Mouse (Mus musculus) neural tube, embryonic 10.5 days (tissue): Measurements from ENCODE around the gene Gstp3.
A peak's percentile ranks its signal among the peaks of the same experiment; 100 is the strongest.
"Not testable (repeated sequence)": the region's sequence is repeated elsewhere in the genome, so short reads cannot be mapped to it uniquely, and the experiment has no call there.

Experiments used
- DNase-seq: peaks from one replicate; pipeline ENCODE4 v3.0.0-alpha.2; 2017; ENCODE audit warnings: low spot score; ENCODE audit errors: extremely low spot score

Gstp3 gene

DNA sequence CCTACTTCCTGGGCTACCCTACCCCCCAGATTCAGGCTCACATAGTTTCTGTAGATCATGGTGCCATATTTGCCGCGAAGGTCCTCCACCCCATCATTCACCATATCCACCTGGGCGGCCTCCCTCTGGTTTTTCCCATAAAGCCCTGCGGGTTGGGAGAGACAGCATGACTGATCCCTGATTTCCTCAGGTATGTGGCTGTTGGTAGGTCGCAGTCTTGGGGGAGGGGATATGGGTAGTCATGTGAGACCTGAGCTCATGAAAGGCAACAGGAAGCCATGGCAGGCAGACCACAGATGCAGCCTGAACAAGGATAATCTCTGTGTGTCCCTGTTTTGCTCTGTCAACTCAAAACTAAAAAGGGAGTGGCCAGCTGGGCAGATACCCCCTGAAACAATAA is 18.4 kb downstream of the Gstp3 start:
- not testable (repeated sequence) for DNase-seq

DNA sequence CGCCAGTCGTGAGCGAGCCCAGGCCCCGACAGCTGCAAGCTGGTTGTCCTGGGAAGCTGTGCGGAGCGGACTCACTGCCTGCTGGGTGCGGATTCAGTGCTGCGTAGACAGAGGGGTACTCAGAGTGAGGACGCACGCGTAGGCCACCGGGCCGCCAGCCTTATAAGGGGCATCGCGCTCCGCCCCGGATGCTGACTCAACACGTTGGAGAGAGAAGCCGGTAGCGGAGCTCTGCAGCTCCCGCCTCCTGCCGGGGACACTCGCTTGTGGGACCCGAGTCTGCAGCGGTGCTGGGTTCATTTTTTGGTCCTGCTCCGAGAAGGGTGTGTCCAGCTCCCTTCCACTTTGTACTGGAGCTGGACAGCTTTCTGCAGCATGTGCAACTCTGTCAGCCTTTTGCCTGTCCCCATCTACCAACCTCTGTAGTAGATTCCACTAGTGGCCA is 21.6 kb downstream of the Gstp3 start, which contains the start of gene Gstp1:
Gene Gstp1, minus strand, starts transcription at position 198 of the 445 bp plus-strand sequence.
- peak; percentile 84 for DNase-seq

DNA sequence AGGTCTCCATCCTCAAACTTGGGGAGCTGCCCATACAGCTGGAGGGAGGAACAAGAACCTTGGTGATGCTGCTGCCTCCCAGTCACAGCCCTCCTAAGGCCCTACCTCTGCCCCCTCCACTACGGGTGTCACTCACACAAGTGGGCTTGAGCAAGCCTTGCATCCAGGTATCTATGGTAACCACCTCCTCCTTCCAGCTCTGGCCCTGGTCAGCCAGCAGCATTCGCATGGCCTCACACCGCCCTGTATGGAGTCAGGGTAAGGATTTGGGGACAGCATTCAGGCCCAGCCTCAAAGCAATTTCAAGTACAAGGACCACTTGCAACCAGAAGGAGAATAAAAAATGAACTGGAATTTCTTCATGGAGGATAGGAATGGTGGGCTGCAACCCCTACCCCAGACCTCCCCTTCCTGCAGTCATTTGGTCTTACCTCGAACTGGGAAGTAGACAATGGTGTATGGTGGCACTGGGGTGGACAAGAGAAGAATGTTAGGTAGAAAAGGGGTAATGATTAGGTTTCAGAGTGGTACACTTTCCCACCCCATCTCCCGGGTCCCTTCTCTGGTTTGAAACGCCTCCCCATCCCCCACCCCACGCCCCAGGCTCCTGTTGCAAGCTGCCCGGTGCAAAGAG is 22.1 kb downstream of the Gstp3 start:
- DNase-seq: not testable (repeated sequence)

GRCm38 (mm10) chr19:4036327-4037045 is 22.9 kb downstream of the Gstp3 start:
- no peak for DNase-seq

GRCm38 (mm10) chr19:4033742-4034141 is 25.6 kb downstream of the Gstp3 start:
- DNase-seq: no peak

DNA sequence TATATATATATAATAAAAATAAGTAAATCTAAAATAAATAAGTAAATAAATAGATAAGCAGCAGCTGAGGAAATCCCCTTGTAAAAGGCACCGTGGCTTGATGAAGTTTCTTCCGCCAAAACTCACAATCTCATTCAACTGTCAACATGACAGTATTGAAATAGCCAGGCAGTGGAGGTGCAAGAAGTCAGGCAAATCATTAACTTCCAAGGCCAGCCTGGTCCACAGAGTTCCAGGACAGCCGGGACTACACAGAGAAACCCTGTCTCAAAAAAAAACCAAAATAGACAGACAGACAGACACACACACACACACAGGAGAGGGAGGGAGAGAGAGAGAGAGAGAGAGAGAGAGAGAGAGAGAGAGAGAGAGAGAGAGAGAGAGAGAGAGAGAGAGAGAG is 26.1 kb downstream of the Gstp3 start:
- DNase-seq: no peak

GRCm38 (mm10) chr19:4032668-4033067 is 26.7 kb downstream of the Gstp3 start:
- no peak for DNase-seq

DNA sequence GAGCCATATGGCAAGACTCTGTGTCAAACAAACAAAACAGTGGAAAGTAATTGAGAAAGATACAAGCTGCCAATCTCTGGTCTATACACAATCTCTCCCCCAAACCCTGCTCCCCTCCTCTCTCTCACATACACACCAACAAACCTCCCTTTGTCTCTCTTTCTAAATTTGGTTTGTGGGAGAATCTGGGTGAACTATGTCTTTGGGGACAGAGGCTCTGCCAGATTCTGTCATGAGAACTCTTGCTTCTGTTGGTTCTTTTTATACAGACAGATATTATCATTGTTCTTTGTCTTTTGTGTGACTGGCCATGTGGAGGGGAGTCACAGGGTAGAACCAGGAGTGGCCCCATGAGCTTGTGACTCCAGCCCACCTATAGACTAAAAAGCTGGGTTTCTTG is 31.8 kb downstream of the Gstp3 start:
- DNase-seq: no peak

GRCm38 (mm10) chr19:4023185-4023584 is 36.2 kb downstream of the Gstp3 start:
- no peak for DNase-seq

DNA sequence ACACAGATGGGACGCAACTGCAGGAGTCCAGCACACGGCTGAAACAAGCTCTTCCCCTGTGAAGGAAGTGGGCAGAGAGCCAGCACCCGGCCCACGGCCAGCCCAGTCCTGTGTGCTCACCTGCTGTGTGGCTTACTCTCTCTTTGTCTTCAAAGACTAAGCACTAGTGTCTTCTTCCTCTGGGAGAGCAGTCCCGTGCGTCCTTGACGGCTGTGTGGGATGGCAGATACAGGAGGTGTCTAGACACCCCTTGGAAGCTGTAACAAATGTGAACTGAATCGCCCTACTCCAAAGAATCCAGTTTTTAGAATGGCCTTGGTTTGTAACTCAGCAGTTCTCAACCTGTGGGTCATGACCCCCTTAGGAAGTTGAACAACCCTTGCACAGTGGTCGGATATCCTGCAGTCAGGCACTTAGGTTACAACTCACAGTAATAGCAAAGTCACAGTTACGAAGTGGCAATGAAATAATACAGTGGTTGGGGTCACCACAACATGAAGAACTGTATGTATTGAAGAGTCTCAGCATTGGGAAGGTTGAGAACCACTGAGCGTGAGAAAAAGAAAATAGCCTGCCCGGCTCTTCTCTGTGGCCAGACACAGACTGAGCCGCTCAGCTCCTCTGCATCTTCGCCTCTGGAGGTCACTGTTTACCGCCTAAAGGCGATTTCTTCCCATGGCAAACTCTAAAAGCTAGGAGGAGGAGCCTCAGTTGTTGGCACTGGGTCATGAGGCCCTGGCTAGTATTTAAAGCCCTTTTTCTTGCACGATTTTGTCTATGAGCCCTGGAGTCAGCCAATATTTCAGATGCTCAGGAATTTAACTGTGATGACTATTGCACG is 40.4 kb downstream of the Gstp3 start:
- peak; percentile 57 for DNase-seq

DNA sequence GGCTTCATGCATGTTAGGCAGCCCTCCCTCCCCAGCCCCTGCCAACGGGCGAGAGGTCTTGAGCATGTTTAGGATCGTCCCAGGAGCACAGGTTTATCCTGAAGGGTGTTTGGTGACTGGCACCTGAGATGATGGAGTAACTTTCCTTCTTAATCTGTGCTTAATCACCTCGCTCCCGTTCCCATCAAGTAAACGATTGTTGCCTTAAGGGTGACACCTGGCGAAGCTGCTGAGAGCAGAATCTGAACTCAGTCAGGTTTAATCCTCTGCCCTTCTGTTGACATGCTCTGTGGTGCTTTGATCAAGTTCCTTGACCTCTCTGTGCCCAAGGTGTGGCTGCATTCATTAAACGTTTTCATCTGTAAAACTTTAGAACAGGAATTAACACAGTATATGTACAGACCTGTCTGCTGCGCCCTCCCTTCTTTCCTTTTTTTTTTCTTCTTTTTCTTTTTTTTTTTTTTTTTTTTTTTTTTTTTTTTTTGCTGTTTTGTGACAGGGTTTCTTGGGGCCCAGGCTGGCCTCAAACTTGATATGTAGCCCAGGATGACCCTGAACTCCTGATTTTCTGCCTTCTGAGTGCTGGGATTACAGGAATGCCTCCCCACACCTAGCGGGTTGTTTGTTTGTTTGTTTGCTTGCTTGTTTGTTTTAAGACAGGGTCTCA is 41.3 kb downstream of the Gstp3 start:
- no peak for DNase-seq

DNA sequence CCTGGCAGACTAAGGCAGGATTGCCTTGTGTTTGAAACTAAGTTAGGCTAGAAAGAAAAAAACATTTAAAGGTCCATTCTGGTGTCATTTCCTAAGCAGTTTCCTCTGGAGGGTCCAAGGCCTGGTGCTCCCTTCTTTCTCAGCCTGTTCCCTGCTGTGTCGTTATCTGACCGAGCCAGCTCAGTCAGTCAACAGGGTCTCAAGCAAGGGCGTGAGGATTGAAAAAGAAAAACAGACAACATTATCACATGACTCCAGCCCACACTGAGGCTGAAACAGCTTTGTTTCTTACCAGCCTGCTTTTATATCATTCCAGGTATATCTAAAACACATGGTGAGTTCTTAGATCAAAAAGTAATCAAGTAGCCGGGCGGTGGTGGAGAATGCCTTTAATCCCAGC is 43.7 kb downstream of the Gstp3 start:
- DNase-seq: no peak

- no peak for DNase-seq
Measured at GRCm38 (mm10) chr19:4014802-4015201, 44.6 kb downstream of the Gstp3 start.

- DNase-seq: no peak
Measured at GRCm38 (mm10) chr19:4013066-4013465, 46.3 kb downstream of the Gstp3 start.

DNA sequence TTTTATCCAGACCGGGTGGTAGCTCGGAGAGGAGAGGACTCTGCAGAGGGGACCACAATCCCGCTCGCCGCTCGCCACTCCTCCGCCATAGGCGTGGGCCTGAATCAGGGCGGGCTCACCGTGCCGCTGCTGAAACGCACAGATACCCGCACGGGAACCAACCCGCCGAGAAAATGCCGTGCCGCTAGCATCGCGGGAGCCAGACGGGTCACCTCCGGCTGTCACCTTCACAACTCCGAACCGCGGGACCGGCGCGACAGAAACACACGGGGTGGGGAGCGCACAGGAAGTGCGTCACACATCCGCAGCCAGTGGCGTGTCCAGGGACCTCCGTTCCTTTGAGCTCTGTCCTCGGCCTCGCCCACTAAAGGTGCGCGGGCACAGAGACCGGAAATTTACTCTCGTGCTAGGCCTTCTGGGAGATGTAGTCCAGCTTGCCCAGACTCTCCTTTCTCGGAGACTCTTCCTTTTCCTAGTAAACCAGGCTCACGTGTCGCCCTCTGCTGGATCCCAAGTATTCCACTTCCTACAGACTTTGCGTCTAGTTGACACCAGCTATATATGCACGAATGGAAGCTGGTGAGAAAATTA is 46.8 kb downstream of the Gstp3 start, which contains the start of gene Ndufv1:
Gene Ndufv1, minus strand, starts transcription at position 375 of the 591 bp plus-strand sequence.
- DNase-seq: peak; percentile 97

- DNase-seq: no peak
Measured at GRCm38 (mm10) chr19:4011086-4011485, 48.3 kb downstream of the Gstp3 start.
